Mouse (Mus musculus) left cerebral cortex, adult 2 months (tissue): ENCODE data around the gene Stat5b. TPM values are rescaled to one million over a fixed set of nuclear protein-coding genes. Genes with fewer than 3 reads are reported as not detected.

Experiments
- DNase-seq, 2 experiments: peaks; one replicate each; pipeline ENCODE4 v3.0.0; 2021 to 2022; ENCODE audit warnings: low spot score in 2 of 2, mixed read lengths in 1 of 2; ENCODE audit errors: extremely low spot score in 1 of 2
- H3K27ac ChIP-seq: fragments of 200-600 bp; 2 replicates; pipeline ENCODE4 v1.8.1; 2022
- H3K4me3 ChIP-seq: fragments of 200-600 bp; 2 replicates; pipeline ENCODE4 v1.8.1; 2022
- CTCF ChIP-seq: fragments of 200-600 bp; IDR thresholded peaks from 2 replicates; pipeline ENCODE4 v1.8.1; 2022; ENCODE audit warnings: antibody characterized with exemption, mild to moderate bottlenecking, moderate library complexity
- intact Hi-C: fragments of 180-260 bp; cut with DNase I; formaldehyde crosslinking; loops from one replicate; pipeline ENCODE4 v1.15.1; 2025
- total RNA-seq, 2 experiments: library from RNA; stranded (reverse); gene quantifications; 2 replicates each; pipeline ENCODE4 v1.2.3; 2021

Gene Stat5b
- total RNA-seq, 2 experiments from 2014 or later, result 23.6 to 25.0 TPM

DNA sequence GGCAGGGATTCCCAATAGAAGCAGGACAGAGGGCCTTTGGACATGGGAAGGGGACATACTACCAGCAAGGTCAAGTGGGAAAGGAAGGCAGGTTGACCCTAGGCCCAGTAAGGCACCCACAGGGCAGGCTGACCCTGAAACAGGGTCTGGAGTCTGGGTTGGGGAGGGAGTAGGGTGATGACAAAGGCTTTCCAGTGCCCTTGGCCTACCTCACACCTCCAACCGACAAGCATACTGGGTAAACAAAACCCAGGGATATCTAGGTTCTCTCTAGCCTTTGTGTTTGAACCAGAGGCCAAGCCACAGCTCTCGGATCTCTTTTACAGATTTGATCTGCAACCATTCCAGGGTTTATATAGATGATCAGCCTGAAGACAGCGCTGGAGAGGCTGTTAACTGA, 37.2 kb upstream of the Stat5b start:
- Histone ChIP-seq H3K27ac (no peak overlapping the region), H3K4me3 (no peak overlapping the region)
- intact Hi-C loops, result no loop called here
- no peak for DNase-seq
- no peak for TF ChIP-seq CTCF

GRCm38 (mm10) chr11:100887236-100887635, 36.7 kb upstream of the Stat5b start:
- Histone ChIP-seq H3K27ac (no peak overlapping the region), H3K4me3 (no peak overlapping the region)
- intact Hi-C loops, result no loop called here
- TF ChIP-seq CTCF, result no peak
- DNase-seq, result no peak

GRCm38 (mm10) chr11:100886188-100886740, 35.7 kb upstream of the Stat5b start:
- DNase-seq, result no peak
- Histone ChIP-seq H3K4me3 (no peak overlapping the region), H3K27ac (no peak overlapping the region)
- TF ChIP-seq CTCF, result no peak
- intact Hi-C loops, result no loop called here

DNA sequence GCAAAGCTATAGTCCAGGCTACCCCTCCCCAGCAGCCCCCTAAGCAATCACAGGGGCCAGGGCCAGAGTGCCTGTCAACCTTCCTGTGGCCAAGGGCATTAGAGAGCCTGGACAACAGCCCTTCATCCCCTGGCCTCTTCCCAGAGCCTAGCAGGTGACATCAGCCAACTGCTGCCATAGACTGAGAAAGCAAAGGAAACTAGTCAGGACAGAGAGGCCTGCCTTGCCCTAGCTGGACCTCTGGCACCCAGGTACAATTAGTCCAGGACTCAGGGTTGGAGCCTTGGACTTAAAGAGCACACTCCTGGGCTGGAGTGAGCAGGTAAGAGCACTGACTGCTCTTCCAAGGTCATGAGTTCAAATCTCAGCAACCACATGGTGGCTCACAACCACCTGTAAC, 34.9 kb upstream of the Stat5b start:
- H3K4me3 ChIP-seq, result no peak overlapping the region
- no peak for TF ChIP-seq CTCF
- DNase-seq, result no peak
- no peak overlapping the region for H3K27ac ChIP-seq
- intact Hi-C loops, result no loop called here

GRCm38 (mm10) chr11:100883640-100884039, 33.1 kb upstream of the Stat5b start:
- no peak overlapping the region for H3K4me3 ChIP-seq
- H3K27ac ChIP-seq, result no peak overlapping the region
- intact Hi-C loops, result no loop called here
- TF ChIP-seq CTCF, result no peak
- no peak for DNase-seq

- DNase-seq, result no peak
- H3K4me3 ChIP-seq, result no peak overlapping the region
- no peak for TF ChIP-seq CTCF
- intact Hi-C loops, result no loop called here
- H3K27ac ChIP-seq, result no peak overlapping the region
Observed at GRCm38 (mm10) chr11:100879321-100880078, 29.0 kb upstream of the Stat5b start.

DNA sequence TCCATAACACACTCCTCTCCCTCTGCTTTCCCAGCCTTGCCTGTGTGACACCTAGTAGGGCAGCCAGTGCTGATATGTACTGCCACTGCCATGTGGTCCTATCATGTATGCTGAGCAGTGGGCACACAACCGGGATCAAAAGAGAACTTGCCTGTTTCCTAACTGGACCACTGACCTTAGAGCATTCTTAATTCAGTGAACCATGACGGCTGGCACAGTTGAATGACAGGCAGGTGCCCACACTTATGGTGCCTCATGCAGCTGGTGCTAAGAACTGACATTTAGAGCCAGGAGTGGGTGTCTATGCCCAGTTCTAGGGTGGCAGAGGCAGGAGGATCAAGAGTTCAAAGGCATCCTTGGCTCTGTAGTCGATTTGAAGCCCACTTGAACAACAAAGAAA, 25.2 kb upstream of the Stat5b start:
- H3K4me3 ChIP-seq, result no peak overlapping the region
- intact Hi-C loops, result no loop called here

GRCm38 (mm10) chr11:100870968-100871350, 20.4 kb upstream of the Stat5b start:
- intact Hi-C loops, result no loop called here
- TF ChIP-seq CTCF, result no peak
- H3K27ac ChIP-seq, result no peak overlapping the region
- DNase-seq, result no peak
- H3K4me3 ChIP-seq, result no peak overlapping the region

More for the DNA sequence above, 25.2 kb upstream of the Stat5b start:
- no peak for TF ChIP-seq CTCF
- no peak for DNase-seq
- no peak overlapping the region for H3K27ac ChIP-seq

DNA sequence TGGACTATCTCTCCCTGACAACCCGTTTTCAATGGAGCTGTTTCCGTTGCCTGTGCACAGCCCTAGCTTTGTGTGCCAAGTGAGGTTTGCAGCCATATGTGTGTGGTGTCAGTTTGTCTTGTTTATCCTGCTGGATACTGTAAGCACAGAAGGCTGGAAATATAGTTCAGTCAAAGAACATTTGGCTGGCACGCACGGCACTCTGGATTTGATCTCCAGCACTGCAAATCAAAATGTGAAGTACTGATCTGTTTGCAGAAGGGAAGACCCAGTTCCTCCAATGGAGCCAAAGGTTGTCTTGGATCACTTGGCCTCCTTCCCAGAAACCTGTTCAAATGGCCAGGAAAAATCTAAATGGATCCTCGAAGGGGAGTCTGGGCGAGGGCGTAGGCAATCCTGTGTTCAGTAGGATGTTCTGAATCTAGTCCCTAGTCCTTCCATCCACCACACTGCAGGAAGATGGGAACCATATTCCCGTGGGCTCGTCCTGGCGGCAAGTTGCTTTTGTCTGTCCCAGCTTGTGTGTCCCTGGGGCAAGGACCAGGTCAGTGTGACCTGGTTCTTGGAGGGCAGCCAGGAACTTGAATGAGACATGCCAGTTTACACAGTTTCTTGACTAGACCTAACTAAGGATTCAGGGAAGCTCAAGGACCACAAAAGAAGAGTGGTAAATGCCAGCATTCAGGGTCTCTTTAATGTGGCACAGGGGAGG, 19.9 kb upstream of the Stat5b start:
- no peak for TF ChIP-seq CTCF
- intact Hi-C loops, result no loop called here
- no peak overlapping the region for H3K27ac ChIP-seq
- H3K4me3 ChIP-seq, result no peak overlapping the region
- no peak for DNase-seq

GRCm38 (mm10) chr11:100865618-100866017, 15.1 kb upstream of the Stat5b start:
- intact Hi-C loops, result loop anchor here (10.0 kb wide), 1 partner anchor 231 kb away; no protein-coding TSS in a partner anchor
- no peak for DNase-seq
- Histone ChIP-seq H3K4me3 (no peak overlapping the region), H3K27ac (no peak overlapping the region)
- TF ChIP-seq CTCF, result no peak; the same call in 1 of the 2 replicates

DNA sequence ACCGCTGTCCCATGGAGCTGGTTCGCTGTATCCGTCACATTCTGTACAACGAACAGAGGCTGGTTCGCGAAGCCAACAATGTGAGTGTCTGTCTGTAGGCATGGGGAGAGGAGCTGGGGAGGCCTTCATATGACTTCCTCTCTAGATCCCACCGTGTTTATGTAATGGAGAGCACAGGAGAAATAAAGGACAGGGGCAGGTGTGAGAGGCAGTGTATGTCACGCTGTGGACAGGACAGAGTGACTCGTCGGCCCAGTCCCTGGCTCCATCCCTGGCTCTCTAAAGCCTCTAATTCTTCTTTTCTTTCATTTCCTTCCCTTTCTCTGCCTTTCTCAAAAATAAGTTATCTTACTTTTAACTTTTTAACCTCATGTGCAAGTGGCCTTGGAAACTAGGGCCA, 12.6 kb upstream of the Stat5b start:
- no peak overlapping the region for H3K27ac ChIP-seq
- H3K4me3 ChIP-seq, result no peak overlapping the region
- intact Hi-C loops, result loop anchor here (10.0 kb wide), 1 partner anchor 228 kb away; no protein-coding TSS in a partner anchor
- DNase-seq, result no peak
- no peak for TF ChIP-seq CTCF

- DNase-seq, result no peak
- intact Hi-C loops, result loop anchor here (10.0 kb wide), 1 partner anchor 227 kb away; no protein-coding TSS in a partner anchor
- TF ChIP-seq CTCF, result no peak
- Histone ChIP-seq H3K4me3 (no peak overlapping the region), H3K27ac (no peak overlapping the region)
Observed at GRCm38 (mm10) chr11:100861836-100862235, 11.3 kb upstream of the Stat5b start.
